Mouse (Mus musculus): ENCODE data around the gene Gm28635.

The Gm28635 gene

GRCm38 (mm10) chr2:84638428-84639220, 39.2 kb downstream of the Gm28635 start:
- in situ Hi-C loops (cut with MboI, MseI): loop anchor here (25.0 kb wide), 1 partner anchor 676 kb away; the partner anchor contains the start of genes Gm13693, Gm13695, Gm13696 and Gm13698

- in situ Hi-C loops (cut with MboI, MseI): loop anchor here (25.0 kb wide), 1 partner anchor 675 kb away; the partner anchor contains the start of genes Gm13693, Gm13695, Gm13696 and Gm13698
Observed at GRCm38 (mm10) chr2:84637452-84638165, 40.2 kb downstream of the Gm28635 start.

GRCm38 (mm10) chr2:84636231-84636741, 41.6 kb downstream of the Gm28635 start:
- in situ Hi-C loops (cut with MboI, MseI): loop anchor here (25.0 kb wide), 1 partner anchor 674 kb away; the partner anchor contains the start of genes Gm13693, Gm13695, Gm13696 and Gm13698

GRCm38 (mm10) chr2:84635611-84636010, 42.2 kb downstream of the Gm28635 start:
- in situ Hi-C loops (cut with MboI, MseI): loop anchor here (25.0 kb wide), 1 partner anchor 673 kb away; the partner anchor contains the start of genes Gm13693, Gm13695, Gm13696 and Gm13698

- in situ Hi-C loops (cut with MboI, MseI): loop anchor here (25.0 kb wide), 1 partner anchor 673 kb away; the partner anchor contains the start of genes Gm13693, Gm13695, Gm13696 and Gm13698
Observed at GRCm38 (mm10) chr2:84634934-84635482, 42.8 kb downstream of the Gm28635 start.

GRCm38 (mm10) chr2:84634006-84634405, 43.8 kb downstream of the Gm28635 start:
- in situ Hi-C loops (cut with MboI, MseI): loop anchor here (25.0 kb wide), 1 partner anchor 672 kb away; the partner anchor contains the start of genes Gm13693, Gm13695, Gm13696 and Gm13698

GRCm38 (mm10) chr2:84632999-84633398, 44.8 kb downstream of the Gm28635 start:
- in situ Hi-C loops (cut with MboI, MseI): loop anchor here (25.0 kb wide), 1 partner anchor 671 kb away; the partner anchor contains the start of genes Gm13693, Gm13695, Gm13696 and Gm13698

- in situ Hi-C loops (cut with MboI, MseI): loop anchor here (25.0 kb wide), 1 partner anchor 670 kb away; the partner anchor contains the start of genes Gm13693, Gm13695, Gm13696 and Gm13698
Observed at GRCm38 (mm10) chr2:84632001-84632400, 45.8 kb downstream of the Gm28635 start.

GRCm38 (mm10) chr2:84627036-84627435, 50.8 kb downstream of the Gm28635 start:
- in situ Hi-C loops (cut with MboI, MseI): loop anchor here (25.0 kb wide), 1 partner anchor 665 kb away; the partner anchor contains the start of genes Gm13693, Gm13695, Gm13696 and Gm13698

- in situ Hi-C loops (cut with MboI, MseI): loop anchor here (25.0 kb wide), 1 partner anchor 664 kb away; the partner anchor contains the start of genes Gm13693, Gm13695, Gm13696 and Gm13698
Observed at GRCm38 (mm10) chr2:84626366-84626975, 51.4 kb downstream of the Gm28635 start.

- in situ Hi-C loops (cut with MboI, MseI): no loop called here
Observed at GRCm38 (mm10) chr2:84624201-84624600, 53.6 kb downstream of the Gm28635 start.

GRCm38 (mm10) chr2:84623428-84624119, 54.3 kb downstream of the Gm28635 start:
- in situ Hi-C loops (cut with MboI, MseI): no loop called here

GRCm38 (mm10) chr2:84622668-84623067, 55.2 kb downstream of the Gm28635 start:
- in situ Hi-C loops (cut with MboI, MseI): no loop called here

GRCm38 (mm10) chr2:84619646-84620340, 58.0 kb downstream of the Gm28635 start:
- in situ Hi-C loops (cut with MboI, MseI): loop anchor here (5.0 kb wide), 1 partner anchor 48 kb away; no protein-coding TSS in a partner anchor

GRCm38 (mm10) chr2:84618914-84619313, 58.9 kb downstream of the Gm28635 start:
- in situ Hi-C loops (cut with MboI, MseI): loop anchor here (5.0 kb wide), 1 partner anchor 48 kb away; no protein-coding TSS in a partner anchor

GRCm38 (mm10) chr2:84617637-84618515, 60.0 kb downstream of the Gm28635 start:
- in situ Hi-C loops (cut with MboI, MseI): loop anchor here (5.0 kb wide), 1 partner anchor 49 kb away; no protein-coding TSS in a partner anchor

GRCm38 (mm10) chr2:84612764-84613163, 65.1 kb downstream of the Gm28635 start:
- in situ Hi-C loops (cut with MboI, MseI): no loop called here

- in situ Hi-C loops (cut with MboI, MseI): no loop called here
Observed at GRCm38 (mm10) chr2:84607842-84608241, 70.0 kb downstream of the Gm28635 start.
